Mouse (Mus musculus): ENCODE data around the gene Zfp296. TPM values are rescaled to one million over a fixed set of nuclear protein-coding genes. Genes with fewer than 3 reads are reported as not detected.

Zfp296 gene
- not detected for polyA plus RNA-seq (2014; fragmentation: Illumina TruSeq; extraction: RNeasy Lipid Tissue Mini Kit (QIAGEN cat#74804); ENCODE audit: low read depth, low replicate concordance)

DNA sequence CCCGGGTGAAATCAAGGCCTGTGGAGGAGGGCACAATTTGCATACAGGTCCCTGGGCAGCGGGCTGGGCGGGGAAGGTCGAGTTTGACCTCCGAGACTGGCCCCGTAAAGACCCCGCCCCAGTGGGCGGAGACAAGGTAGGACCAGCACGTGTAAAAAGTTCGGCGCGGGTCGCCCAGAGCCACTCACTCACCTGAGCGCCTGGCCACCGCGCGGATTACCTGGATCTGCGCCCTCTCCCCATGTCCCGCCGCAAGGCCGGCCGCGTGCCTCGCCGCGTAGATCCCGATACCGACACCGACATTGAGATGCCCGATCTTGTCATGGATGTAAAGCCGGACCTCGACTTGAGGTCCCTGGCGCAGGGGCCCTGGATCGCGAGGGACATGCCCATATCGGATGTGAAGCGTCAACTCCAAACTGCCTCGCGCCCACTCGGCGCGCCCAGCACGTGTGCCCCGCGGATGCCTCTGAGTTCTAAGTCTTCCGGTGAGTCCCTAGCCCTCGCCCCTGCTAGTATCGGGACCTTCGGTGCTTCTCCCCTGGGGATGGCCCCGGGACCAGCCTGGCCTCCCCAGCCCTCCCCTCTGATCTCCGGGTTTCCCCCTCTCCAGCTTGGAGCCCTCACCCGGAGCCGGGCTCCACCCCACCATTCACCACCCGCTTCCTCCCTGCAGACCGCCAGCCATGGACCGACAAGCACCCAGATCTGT is at the start of gene Zfp296, which contains the start of gene Gemin7:
Gene Zfp296, plus strand, starts transcription at position 147 of the 712 bp plus-strand sequence.
Gene Gemin7, minus strand, starts transcription at position 455 of the 712 bp plus-strand sequence.

DNA sequence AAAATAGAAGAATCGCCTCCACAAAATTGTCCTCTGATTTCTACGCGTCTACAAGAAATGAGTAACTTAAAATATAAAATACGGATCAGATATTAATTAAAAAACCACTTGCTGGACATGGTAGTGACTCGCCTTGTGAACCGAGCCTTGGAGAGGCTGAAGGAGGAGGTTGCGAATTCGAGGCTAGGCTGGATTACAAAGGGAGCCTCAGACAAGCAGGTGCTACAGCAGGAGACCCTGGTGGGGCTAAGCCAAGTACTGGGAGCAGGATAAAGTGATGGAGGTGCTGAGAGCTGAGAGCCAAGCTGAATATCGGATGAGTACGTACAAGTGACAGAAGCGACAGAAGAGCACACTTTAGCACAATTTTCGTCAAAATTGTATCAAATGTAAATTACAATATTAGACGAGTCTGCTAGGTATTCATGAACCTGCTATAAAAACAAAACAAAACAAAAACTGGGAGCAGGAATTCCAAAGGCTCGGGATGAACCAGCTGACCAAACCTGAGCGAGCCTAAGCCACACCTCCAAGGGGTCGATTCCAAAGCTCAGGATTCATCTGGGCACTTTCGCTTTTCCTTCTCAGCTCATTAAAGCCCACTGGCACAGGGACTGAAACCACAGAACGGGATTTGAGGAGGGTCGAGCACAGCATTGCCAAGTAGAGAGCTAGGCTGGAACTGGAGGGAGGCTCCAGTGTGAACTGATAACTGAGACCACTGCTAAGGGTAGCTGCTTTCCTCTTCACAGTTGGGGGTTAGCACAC is 14.3 kb upstream of the Zfp296 start, which contains the start of gene Ppp1r37:
Gene Ppp1r37, minus strand, starts transcription at position 434 of the 768 bp plus-strand sequence.

DNA sequence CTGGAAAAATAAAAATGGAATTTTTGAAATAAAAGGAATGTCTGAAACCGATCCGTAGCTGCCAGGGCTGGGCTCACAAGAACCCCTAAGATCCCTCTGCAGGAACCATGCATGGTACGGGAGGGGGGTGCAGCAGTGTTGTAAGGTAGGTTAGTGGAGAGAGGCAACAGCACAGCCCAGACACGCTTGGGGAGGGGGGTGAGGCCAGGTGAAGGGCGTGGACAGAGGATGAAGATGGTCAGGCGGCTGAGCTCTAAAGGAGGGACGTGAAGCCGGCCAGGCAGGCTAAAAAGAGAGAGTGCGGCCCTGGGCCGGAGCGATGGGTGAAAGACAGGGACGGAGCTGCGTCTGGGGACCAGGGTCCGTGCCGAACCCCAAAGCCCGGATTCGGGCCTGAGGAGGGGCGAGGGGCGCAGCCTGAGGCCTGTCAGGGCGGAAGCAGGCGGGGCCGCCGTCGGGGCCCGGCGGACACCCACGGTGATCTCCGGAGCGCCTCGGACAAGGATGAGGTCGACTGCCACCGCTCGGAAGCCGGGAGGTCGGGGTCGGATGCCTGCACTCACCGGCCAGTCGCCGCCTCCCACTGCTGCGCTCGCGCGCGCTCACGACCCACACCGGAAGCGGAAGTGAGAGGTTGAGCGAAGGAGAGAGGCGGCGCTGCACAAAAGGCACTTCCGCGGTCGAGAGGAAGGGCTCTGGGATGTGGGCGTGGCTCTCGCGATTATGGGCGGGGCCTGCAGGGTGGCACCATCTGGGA is 26.9 kb downstream of the Zfp296 start, which contains the start of gene Clasrp:
Gene Clasrp, minus strand, starts transcription at position 638 of the 757 bp plus-strand sequence.

DNA sequence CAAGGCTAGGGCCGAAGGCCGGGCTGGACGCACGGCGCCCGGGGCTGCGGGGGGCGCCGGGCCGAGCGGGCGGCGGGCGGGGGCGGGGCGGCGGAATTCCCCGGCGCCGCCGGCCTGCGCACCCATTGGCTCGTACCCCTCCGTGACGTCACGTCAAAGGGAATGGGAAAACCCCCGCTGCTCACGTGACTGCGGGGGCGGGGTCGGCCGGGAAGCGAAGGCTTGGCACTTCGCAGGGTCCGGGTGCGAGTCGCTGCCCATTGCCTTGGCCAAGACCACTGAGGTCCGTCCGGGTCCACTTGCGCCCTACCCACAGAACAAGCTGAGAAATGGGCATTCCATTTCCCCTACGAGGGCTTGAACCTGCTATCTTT is 52.3 kb downstream of the Zfp296 start, which contains the start of gene Relb:
Gene Relb, minus strand, starts transcription at position 78 of the 374 bp plus-strand sequence.

Other genes starting within 250 kb of the Zfp296 start
- not detected for gene Ercc1, start 232.5 kb upstream of the Zfp296 start, polyA plus RNA-seq (2014; fragmentation: Illumina TruSeq; extraction: RNeasy Lipid Tissue Mini Kit (QIAGEN cat#74804); ENCODE audit: low read depth, low replicate concordance)
- gene Cd3eap, start 217.8 kb upstream of the Zfp296 start, polyA plus RNA-seq (2014; fragmentation: Illumina TruSeq; extraction: RNeasy Lipid Tissue Mini Kit (QIAGEN cat#74804); ENCODE audit: low read depth, low replicate concordance), result 1.2 TPM
- gene Ppp1r13l, start 217.5 kb upstream of the Zfp296 start, polyA plus RNA-seq (2014; fragmentation: Illumina TruSeq; extraction: RNeasy Lipid Tissue Mini Kit (QIAGEN cat#74804); ENCODE audit: low read depth, low replicate concordance), result not detected
- not detected for gene Ercc2, start 195.3 kb upstream of the Zfp296 start, polyA plus RNA-seq (2014; fragmentation: Illumina TruSeq; extraction: RNeasy Lipid Tissue Mini Kit (QIAGEN cat#74804); ENCODE audit: low read depth, low replicate concordance)
- not detected for gene Klc3, start 173.2 kb upstream of the Zfp296 start, polyA plus RNA-seq (2014; fragmentation: Illumina TruSeq; extraction: RNeasy Lipid Tissue Mini Kit (QIAGEN cat#74804); ENCODE audit: low read depth, low replicate concordance)
- not detected for gene Ckm, start 172.5 kb upstream of the Zfp296 start, polyA plus RNA-seq (2014; fragmentation: Illumina TruSeq; extraction: RNeasy Lipid Tissue Mini Kit (QIAGEN cat#74804); ENCODE audit: low read depth, low replicate concordance)
- gene Mark4, start 118.5 kb upstream of the Zfp296 start, polyA plus RNA-seq (2014; fragmentation: Illumina TruSeq; extraction: RNeasy Lipid Tissue Mini Kit (QIAGEN cat#74804); ENCODE audit: low read depth, low replicate concordance), result 0.89 TPM
- gene Exoc3l2, start 114.0 kb upstream of the Zfp296 start, polyA plus RNA-seq (2014; fragmentation: Illumina TruSeq; extraction: RNeasy Lipid Tissue Mini Kit (QIAGEN cat#74804); ENCODE audit: low read depth, low replicate concordance), result 1.4 TPM
- gene Bloc1s3, start 68.9 kb upstream of the Zfp296 start, polyA plus RNA-seq (2014; fragmentation: Illumina TruSeq; extraction: RNeasy Lipid Tissue Mini Kit (QIAGEN cat#74804); ENCODE audit: low read depth, low replicate concordance), result 4.8 TPM
- not detected for gene Trappc6a, start 68.9 kb upstream of the Zfp296 start, polyA plus RNA-seq (2014; fragmentation: Illumina TruSeq; extraction: RNeasy Lipid Tissue Mini Kit (QIAGEN cat#74804); ENCODE audit: low read depth, low replicate concordance)
- gene Nkpd1, start 59.4 kb upstream of the Zfp296 start, polyA plus RNA-seq (2014; fragmentation: Illumina TruSeq; extraction: RNeasy Lipid Tissue Mini Kit (QIAGEN cat#74804); ENCODE audit: low read depth, low replicate concordance), result not detected
- 0.49 TPM for gene Ppp1r37, start 14.2 kb upstream of the Zfp296 start, polyA plus RNA-seq (2014; fragmentation: Illumina TruSeq; extraction: RNeasy Lipid Tissue Mini Kit (QIAGEN cat#74804); ENCODE audit: low read depth, low replicate concordance)
- 19.0 TPM for gene Gemin7, start 308 bp downstream of the Zfp296 start, polyA plus RNA-seq (2014; fragmentation: Illumina TruSeq; extraction: RNeasy Lipid Tissue Mini Kit (QIAGEN cat#74804); ENCODE audit: low read depth, low replicate concordance)
- gene Clasrp, start 27.2 kb downstream of the Zfp296 start, polyA plus RNA-seq (2014; fragmentation: Illumina TruSeq; extraction: RNeasy Lipid Tissue Mini Kit (QIAGEN cat#74804); ENCODE audit: low read depth, low replicate concordance), result 1.5 TPM
- gene Relb, start 52.2 kb downstream of the Zfp296 start, polyA plus RNA-seq (2014; fragmentation: Illumina TruSeq; extraction: RNeasy Lipid Tissue Mini Kit (QIAGEN cat#74804); ENCODE audit: low read depth, low replicate concordance), result 0.61 TPM
- 26.7 TPM for gene Clptm1, start 87.7 kb downstream of the Zfp296 start, polyA plus RNA-seq (2014; fragmentation: Illumina TruSeq; extraction: RNeasy Lipid Tissue Mini Kit (QIAGEN cat#74804); ENCODE audit: low read depth, low replicate concordance)
- not detected for gene Apoc2, start 100.7 kb downstream of the Zfp296 start, polyA plus RNA-seq (2014; fragmentation: Illumina TruSeq; extraction: RNeasy Lipid Tissue Mini Kit (QIAGEN cat#74804); ENCODE audit: low read depth, low replicate concordance)
- gene Gm44805, start 104.1 kb downstream of the Zfp296 start, polyA plus RNA-seq (2014; fragmentation: Illumina TruSeq; extraction: RNeasy Lipid Tissue Mini Kit (QIAGEN cat#74804); ENCODE audit: low read depth, low replicate concordance), result not detected
- gene Apoc4, start 104.2 kb downstream of the Zfp296 start, polyA plus RNA-seq (2014; fragmentation: Illumina TruSeq; extraction: RNeasy Lipid Tissue Mini Kit (QIAGEN cat#74804); ENCODE audit: low read depth, low replicate concordance), result not detected
- gene Apoc1, start 115.4 kb downstream of the Zfp296 start, polyA plus RNA-seq (2014; fragmentation: Illumina TruSeq; extraction: RNeasy Lipid Tissue Mini Kit (QIAGEN cat#74804); ENCODE audit: low read depth, low replicate concordance), result not detected
- 4.9 TPM for gene Apoe, start 121.9 kb downstream of the Zfp296 start, polyA plus RNA-seq (2014; fragmentation: Illumina TruSeq; extraction: RNeasy Lipid Tissue Mini Kit (QIAGEN cat#74804); ENCODE audit: low read depth, low replicate concordance)
- 0.28 TPM for gene Tomm40, start 138.2 kb downstream of the Zfp296 start, polyA plus RNA-seq (2014; fragmentation: Illumina TruSeq; extraction: RNeasy Lipid Tissue Mini Kit (QIAGEN cat#74804); ENCODE audit: low read depth, low replicate concordance)
- 2.4 TPM for gene Nectin2, start 173.2 kb downstream of the Zfp296 start, polyA plus RNA-seq (2014; fragmentation: Illumina TruSeq; extraction: RNeasy Lipid Tissue Mini Kit (QIAGEN cat#74804); ENCODE audit: low read depth, low replicate concordance)
- 0.36 TPM for gene Bcam, start 193.7 kb downstream of the Zfp296 start, polyA plus RNA-seq (2014; fragmentation: Illumina TruSeq; extraction: RNeasy Lipid Tissue Mini Kit (QIAGEN cat#74804); ENCODE audit: low read depth, low replicate concordance)
- 1.1 TPM for gene Cblc, start 219.5 kb downstream of the Zfp296 start, polyA plus RNA-seq (2014; fragmentation: Illumina TruSeq; extraction: RNeasy Lipid Tissue Mini Kit (QIAGEN cat#74804); ENCODE audit: low read depth, low replicate concordance)
- gene Bcl3, start 245.5 kb downstream of the Zfp296 start, polyA plus RNA-seq (2014; fragmentation: Illumina TruSeq; extraction: RNeasy Lipid Tissue Mini Kit (QIAGEN cat#74804); ENCODE audit: low read depth, low replicate concordance), result not detected